Mouse (Mus musculus): ENCODE measurements at regions not wholly inside any gene's neighbourhood (a gene's known extent, or its start where the extent isn't known, plus 50 kb on each side); places are given as distances from the start of the nearest gene placed in this dataset.
A peak's percentile ranks its signal among the peaks of the same experiment; 100 is the strongest.

GRCm38 (mm10) chr16:76222960-76223359 lies 150.7 kb downstream of the Nrip1 start:
- H3K4me3 ChIP-seq (replicated peaks; ENCODE audit: control insufficient read depth, low read depth, low read length) = no peak overlapping the region
- no peak overlapping the region for H3K27ac ChIP-seq (ENCODE audit: control insufficient read depth, insufficient read depth, low read depth, low read length, poor library complexity)
- 0 out of 2 replicates have a peak, but pooled peaks cover 1% of the 10 kb centered on the region for H3K4me1 ChIP-seq (ENCODE audit: control insufficient read depth, insufficient read depth, low read length)
- 90% methylated on average over 5 of the region's 5 CpGs for WGBS
- TF ChIP-seq CTCF (IDR thresholded peaks at IDR 0.05; ENCODE audit: control insufficient read depth, insufficient read depth, low read length) (no peak), POLR2A (IDR thresholded peaks at IDR 0.05; ENCODE audit: borderline replicate concordance, control insufficient read depth, low read depth, low read length) (no peak)

GRCm38 (mm10) chr16:76220466-76220865 lies 153.2 kb downstream of the Nrip1 start:
- no peak for TF ChIP-seq POLR2A (IDR thresholded peaks at IDR 0.05; ENCODE audit: borderline replicate concordance, control insufficient read depth, low read depth, low read length)
- TF ChIP-seq CTCF (IDR thresholded peaks at IDR 0.05; ENCODE audit: control insufficient read depth, insufficient read depth, low read length) = no peak
- 79% methylated on average over 3 of the region's 3 CpGs for WGBS
- no peak overlapping the region for H3K4me3 ChIP-seq (replicated peaks; ENCODE audit: control insufficient read depth, low read depth, low read length)
- H3K27ac ChIP-seq (ENCODE audit: control insufficient read depth, insufficient read depth, low read depth, low read length, poor library complexity) = no peak overlapping the region
- H3K4me1 ChIP-seq (ENCODE audit: control insufficient read depth, insufficient read depth, low read length) = no peaks in the 10 kb centered on the region

DNA sequence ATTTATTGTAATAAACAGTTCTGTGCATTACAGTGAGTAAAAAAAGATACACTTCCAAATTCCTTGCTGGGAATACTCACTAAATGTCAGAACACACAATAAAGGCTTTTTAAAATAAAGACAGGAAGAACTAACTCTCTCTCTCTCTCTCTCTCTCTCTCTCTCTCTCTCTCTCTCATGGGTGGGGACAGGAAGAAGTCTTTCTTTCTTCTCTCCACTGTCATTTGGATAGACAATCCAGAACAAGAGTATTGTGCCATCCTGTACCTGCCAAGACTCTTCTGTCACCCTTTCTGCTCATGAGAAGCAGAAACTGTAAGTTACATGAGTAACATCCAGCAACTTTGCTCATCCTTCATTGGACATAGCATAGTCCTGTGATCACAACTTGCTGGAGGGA lies 154.4 kb downstream of the Nrip1 start:
- Histone ChIP-seq H3K4me1 (ENCODE audit: control insufficient read depth, insufficient read depth, low read length) (no peaks in the 10 kb centered on the region), H3K27ac (ENCODE audit: control insufficient read depth, insufficient read depth, low read depth, low read length, poor library complexity) (no peak overlapping the region), H3K4me3 (replicated peaks; ENCODE audit: control insufficient read depth, low read depth, low read length) (no peak overlapping the region)
- TF ChIP-seq CTCF (IDR thresholded peaks at IDR 0.05; ENCODE audit: control insufficient read depth, insufficient read depth, low read length) (no peak), POLR2A (IDR thresholded peaks at IDR 0.05; ENCODE audit: borderline replicate concordance, control insufficient read depth, low read depth, low read length) (no peak)

- Histone ChIP-seq H3K4me1 (ENCODE audit: control insufficient read depth, insufficient read depth, low read length) (no peaks in the 10 kb centered on the region), H3K4me3 (replicated peaks; ENCODE audit: control insufficient read depth, low read depth, low read length) (no peak overlapping the region), H3K27ac (ENCODE audit: control insufficient read depth, insufficient read depth, low read depth, low read length, poor library complexity) (no peak overlapping the region)
- TF ChIP-seq CTCF (IDR thresholded peaks at IDR 0.05; ENCODE audit: control insufficient read depth, insufficient read depth, low read length) (no peak), POLR2A (IDR thresholded peaks at IDR 0.05; ENCODE audit: borderline replicate concordance, control insufficient read depth, low read depth, low read length) (no peak)
- 69% methylated on average over 11 of the region's 11 CpGs for WGBS
Measured at GRCm38 (mm10) chr16:76218310-76219170, 155.1 kb downstream of the Nrip1 start.

GRCm38 (mm10) chr16:76216184-76216583 lies 157.4 kb downstream of the Nrip1 start:
- no peaks in the 10 kb centered on the region for H3K4me1 ChIP-seq (ENCODE audit: control insufficient read depth, insufficient read depth, low read length)
- 63% methylated on average over 9 of the region's 9 CpGs for WGBS
- H3K4me3 ChIP-seq (replicated peaks; ENCODE audit: control insufficient read depth, low read depth, low read length) = no peak overlapping the region
- TF ChIP-seq CTCF (IDR thresholded peaks at IDR 0.05; ENCODE audit: control insufficient read depth, insufficient read depth, low read length) (no peak), POLR2A (IDR thresholded peaks at IDR 0.05; ENCODE audit: borderline replicate concordance, control insufficient read depth, low read depth, low read length) (no peak)
- no peak overlapping the region for H3K27ac ChIP-seq (ENCODE audit: control insufficient read depth, insufficient read depth, low read depth, low read length, poor library complexity)

- Histone ChIP-seq H3K27ac (ENCODE audit: control insufficient read depth, insufficient read depth, low read depth, low read length, poor library complexity) (no peak overlapping the region), H3K4me1 (ENCODE audit: control insufficient read depth, insufficient read depth, low read length) (no peaks in the 10 kb centered on the region), H3K4me3 (replicated peaks; ENCODE audit: control insufficient read depth, low read depth, low read length) (no peak overlapping the region)
- no peak for TF ChIP-seq CTCF (IDR thresholded peaks at IDR 0.05; ENCODE audit: control insufficient read depth, insufficient read depth, low read length)
- no peak for TF ChIP-seq POLR2A (IDR thresholded peaks at IDR 0.05; ENCODE audit: borderline replicate concordance, control insufficient read depth, low read depth, low read length)
- 77% methylated on average over 5 of the region's 5 CpGs for WGBS
Measured at GRCm38 (mm10) chr16:76215558-76215957, 158.1 kb downstream of the Nrip1 start.

- H3K4me1 ChIP-seq (ENCODE audit: control insufficient read depth, insufficient read depth, low read length) = no peaks in the 10 kb centered on the region
- H3K4me3 ChIP-seq (replicated peaks; ENCODE audit: control insufficient read depth, low read depth, low read length) = no peak overlapping the region
- 40% methylated on average over 11 of the region's 11 CpGs for WGBS
- TF ChIP-seq CTCF (IDR thresholded peaks at IDR 0.05; ENCODE audit: control insufficient read depth, insufficient read depth, low read length) (0 out of 2 replicates have a peak, but pooled peaks have one; percentile 25), POLR2A (IDR thresholded peaks at IDR 0.05; ENCODE audit: borderline replicate concordance, control insufficient read depth, low read depth, low read length) (no peak)
- H3K27ac ChIP-seq (ENCODE audit: control insufficient read depth, insufficient read depth, low read depth, low read length, poor library complexity) = no peak overlapping the region
Measured at GRCm38 (mm10) chr16:76201773-76202571, 171.7 kb downstream of the Nrip1 start.

Data from bone marrow, adult 2 months (tissue).